Mouse (Mus musculus): ENCODE data around the gene Hs3st5.
"Not testable (repeated sequence)": the region's sequence is repeated elsewhere in the genome, so short reads cannot be mapped to it uniquely, and the experiment has no call there.

The Hs3st5 gene

DNA sequence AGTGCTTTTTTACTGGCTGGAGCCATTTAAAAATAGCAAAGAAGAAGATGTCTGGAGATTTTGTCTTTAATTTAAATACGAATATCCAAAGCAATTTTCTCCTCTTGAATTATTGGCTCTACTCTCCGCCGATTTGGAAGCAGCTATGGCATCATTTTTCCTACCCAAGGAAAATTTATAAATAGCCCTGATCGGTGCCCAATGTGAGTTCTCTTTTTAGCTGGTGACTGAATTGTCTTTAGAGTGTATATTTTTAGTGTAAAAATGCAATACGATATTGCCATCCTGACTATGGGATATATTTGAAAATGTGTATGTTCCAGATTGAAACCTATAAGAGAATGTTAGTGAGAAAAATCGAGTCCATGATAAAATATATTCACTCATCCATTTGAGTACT, 51.1 kb downstream of the Hs3st5 start:
- no peak for DNase-seq (ENCODE audit: low read depth)

DNA sequence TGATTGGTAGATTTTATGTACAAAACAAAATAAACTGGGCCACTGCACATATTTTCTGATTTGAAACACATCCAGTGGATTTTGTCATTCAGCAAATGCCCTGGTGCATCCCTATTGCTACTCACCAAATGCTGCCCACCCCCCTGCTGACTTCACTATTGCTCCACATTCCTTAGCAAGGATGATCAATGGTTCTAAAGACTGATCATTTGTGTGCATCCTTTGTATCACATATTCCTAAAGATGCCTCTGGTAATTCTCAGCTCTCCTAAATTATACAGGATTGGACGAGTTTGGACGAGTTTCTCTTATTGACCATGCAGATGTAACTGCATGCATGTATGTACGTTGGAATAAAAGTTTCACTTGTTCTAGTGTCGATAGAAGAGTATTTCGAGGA, 52.1 kb downstream of the Hs3st5 start:
- no peak for DNase-seq (ENCODE audit: low read depth)

DNA sequence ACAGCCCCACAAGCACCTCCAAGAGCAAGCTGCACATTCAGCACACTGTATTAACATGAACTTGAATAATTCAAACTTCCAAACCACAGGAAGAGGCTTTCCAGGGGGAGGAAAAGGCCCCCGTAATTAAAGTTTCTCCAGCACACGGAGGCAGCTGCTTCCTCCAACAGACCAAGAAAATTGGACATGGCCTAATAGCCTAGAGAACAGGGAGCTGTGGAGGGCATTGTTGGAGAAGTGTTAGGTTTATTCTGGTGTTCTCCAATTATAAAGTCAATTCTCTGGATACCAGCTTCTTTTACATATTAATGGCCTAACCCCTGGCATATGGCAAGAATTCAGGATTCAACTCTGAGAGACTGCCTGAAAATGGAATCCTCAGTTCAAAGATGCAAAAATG, 60.6 kb downstream of the Hs3st5 start:
- DNase-seq (ENCODE audit: low read depth): no peak

DNA sequence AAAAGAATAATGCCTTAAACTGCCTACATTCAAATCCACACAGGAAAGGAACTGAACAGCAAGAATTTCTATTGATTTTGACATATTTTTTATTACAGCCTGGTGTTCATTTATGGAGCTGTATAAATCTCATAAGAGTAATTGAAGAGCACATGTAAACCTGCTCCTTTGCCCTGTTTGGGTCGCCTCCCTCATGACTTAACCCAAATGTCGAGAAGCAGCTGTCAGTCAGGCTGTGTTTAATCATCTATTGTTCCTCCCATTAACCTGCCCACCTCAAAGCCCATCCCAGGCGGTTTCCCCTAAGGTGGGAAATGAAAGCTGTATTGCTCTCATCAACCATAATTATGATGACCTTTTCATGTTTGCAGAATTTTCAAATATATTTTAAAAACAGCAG, 65.9 kb downstream of the Hs3st5 start:
- no peak for DNase-seq (ENCODE audit: low read depth)

DNA sequence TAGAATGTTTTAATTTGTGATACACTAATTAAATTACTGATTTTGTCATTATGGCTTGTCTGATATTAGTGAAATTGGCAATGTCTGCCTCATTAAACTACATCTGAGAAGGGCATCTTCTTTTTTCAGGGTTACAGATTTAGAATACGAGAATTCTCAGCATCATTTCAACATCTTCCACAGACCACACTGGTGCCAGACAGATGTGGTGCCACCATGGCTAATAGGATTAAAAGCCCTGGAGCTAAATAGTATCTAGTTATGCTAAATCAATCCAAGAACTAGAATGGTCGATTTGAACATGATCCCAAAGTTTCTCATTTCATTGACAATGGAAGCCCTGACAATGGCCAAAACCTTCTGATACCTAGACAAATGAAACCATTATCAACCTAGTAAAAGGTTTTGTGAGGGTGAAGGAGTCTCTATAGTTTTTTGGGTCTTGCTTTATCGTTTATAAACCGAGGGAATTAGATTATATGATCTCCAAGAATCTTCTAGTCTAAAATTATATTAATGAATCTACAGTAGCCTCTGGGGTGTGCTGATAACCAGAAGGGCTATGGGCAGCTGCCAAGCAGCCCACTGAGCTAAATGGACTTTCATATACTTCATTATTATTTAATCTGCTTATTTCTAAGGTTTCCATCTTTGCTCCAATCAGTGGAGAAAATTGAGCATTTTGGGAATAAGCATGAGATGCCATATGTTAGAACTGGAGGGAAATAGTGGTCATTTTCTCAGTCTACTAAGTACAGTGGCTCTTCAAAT, 71.9 kb downstream of the Hs3st5 start:
- DNase-seq (ENCODE audit: low read depth): no peak

DNA sequence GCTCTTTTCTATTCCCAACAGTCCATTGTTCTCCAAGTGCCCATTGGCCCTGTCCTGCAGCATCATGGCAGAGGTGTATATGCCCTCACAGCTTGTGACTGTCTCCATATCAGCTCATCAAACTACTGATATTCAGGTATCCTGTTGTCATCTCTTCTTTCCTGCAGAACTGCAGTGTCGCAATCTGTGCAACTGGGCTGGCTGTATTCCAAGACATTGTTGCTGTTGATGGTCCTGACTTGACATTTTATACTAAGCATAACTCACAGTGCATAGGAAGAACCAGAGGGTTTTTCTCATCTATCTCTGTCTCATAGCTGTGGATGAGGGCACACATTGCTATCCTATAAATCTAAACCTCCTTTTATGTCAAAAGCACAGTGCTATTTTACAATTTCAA, 103.8 kb downstream of the Hs3st5 start:
- DNase-seq (ENCODE audit: low read depth): no peak

DNA sequence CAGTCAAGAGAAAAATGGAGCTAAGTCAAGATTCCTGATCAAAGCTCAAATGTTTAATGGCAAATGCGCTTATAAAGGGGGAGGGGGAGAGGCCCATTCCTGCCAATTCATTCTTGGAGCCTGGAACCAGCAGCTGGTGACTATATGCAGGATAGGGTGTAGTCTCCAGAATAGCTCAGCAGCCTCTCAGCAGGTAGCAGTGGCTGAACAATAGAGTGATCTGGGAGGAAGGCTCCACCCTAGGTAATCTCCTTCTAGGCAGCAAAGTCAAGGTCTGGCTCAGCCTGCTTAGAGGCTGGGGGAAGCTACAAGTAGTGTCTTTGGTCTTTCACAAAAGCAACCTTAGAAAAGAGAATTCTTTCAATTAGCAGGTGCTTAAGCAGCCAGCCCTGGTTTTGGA, 104.8 kb downstream of the Hs3st5 start:
- not testable (repeated sequence) for DNase-seq (ENCODE audit: low read depth)

DNA sequence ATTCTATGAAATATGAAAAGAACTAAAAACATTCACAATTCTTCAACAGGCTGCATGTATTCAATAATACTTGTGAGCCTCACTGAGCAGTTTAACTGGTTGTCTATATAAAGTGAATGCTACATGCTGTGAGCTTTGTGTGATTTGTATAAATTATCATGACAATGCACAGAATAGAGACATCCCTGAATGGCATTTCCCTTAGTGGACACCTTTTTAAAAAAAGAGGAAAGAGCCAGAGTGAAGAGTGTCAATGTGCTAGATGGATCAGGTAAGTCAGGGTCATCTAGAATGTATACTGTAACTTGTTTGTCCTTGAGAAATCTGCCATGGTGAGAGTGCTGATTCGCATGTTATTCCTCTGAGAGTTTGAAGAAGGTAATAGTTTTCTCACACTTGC, 116.4 kb downstream of the Hs3st5 start:
- DNase-seq (ENCODE audit: low read depth): no peak

DNA sequence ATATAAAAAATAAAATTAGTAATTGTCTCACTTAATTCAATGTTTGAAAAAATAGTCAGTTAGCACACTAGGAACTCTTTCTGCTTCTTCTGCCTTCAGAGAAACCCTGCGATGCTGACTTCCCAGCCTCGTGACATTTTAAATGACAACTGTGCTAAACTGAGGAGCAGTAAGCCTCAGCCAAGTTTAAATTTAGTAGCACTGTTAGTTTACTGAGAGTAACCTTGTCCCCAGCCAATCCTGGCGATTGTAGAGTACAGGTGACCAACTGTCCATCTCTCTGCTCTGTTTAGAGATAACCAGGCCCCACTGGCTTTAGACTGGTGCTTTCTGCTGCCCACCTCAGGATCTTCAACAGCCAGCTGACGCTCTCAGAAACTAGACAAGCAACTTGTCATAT, 121.3 kb downstream of the Hs3st5 start:
- DNase-seq (ENCODE audit: low read depth): no peak

DNA sequence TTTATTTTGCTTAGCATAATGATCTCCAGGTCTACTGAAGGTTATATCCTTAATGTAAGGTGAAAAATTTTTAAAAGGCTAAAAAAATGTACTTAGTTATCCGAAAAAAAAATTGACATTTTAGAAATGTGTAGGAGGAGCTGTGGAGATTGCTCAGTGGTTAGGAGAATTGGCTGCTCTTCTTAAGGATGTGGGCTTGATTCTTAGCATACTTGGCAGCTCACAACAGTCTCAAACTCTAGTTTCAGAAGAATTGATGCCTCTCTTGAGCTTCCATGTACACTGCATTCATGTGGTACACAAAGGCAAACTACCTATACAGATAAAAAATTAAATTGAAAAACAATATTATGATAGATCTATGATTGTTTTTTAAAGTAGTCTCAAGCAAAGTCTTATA, 125.1 kb downstream of the Hs3st5 start:
- DNase-seq (ENCODE audit: low read depth): no peak

DNA sequence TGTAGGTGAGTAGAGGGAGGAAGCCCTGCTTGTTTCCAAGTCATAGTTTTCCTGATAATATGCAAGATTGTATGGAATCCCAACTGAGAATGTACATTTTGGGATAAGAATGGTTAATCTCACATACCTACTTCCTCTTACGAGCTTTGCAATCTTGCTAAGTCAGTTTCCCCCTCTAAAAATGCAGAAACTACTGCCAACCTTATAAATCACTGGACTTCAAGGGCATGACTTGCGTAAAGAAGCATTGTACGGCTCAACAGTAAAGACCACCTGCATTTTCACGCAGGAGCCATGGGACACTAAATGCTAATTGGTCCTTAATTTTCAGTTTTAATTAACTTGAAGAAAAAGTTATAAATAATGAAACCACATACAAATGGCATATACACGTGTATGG, 144.0 kb downstream of the Hs3st5 start:
- DNase-seq (ENCODE audit: low read depth): no peak

DNA sequence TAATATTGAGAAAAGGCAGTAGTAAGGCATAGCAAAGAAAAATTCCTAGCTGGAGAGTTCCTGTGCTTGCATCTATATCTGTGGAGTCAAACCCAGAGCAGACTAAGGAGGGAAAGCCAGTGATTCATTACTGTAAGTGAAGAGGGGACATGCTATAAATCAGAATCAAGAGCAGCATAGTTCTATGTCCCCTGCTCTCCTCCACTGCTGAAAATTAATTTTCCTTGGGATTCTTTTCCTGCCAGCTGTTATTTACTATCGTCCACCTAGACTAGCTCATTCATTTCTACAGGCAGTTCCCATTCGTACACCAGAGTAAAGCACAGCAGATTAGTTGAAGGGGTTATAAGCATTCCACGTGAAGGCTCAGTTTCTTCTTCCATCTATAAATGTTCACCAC, 207.4 kb downstream of the Hs3st5 start:
- DNase-seq (ENCODE audit: low read depth): no peak

DNA sequence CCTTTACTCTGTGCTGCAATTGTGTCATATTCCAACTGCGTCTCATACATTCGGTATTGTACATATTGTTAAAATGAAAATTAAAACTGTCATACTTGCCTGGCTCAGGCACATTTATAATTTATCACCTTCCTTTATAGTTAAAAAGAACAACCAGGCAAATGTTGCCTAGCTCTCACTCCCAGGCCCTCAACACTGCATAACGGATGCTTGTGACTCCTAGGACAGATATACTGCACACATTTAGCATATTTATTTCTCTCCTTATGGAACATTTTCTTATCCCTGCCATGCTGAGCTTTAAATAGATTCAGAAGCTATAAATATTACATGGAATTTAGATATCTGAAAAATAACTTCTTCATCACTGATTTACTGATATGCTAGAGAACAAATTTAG, 219.6 kb downstream of the Hs3st5 start:
- no peak for DNase-seq (ENCODE audit: low read depth)

DNA sequence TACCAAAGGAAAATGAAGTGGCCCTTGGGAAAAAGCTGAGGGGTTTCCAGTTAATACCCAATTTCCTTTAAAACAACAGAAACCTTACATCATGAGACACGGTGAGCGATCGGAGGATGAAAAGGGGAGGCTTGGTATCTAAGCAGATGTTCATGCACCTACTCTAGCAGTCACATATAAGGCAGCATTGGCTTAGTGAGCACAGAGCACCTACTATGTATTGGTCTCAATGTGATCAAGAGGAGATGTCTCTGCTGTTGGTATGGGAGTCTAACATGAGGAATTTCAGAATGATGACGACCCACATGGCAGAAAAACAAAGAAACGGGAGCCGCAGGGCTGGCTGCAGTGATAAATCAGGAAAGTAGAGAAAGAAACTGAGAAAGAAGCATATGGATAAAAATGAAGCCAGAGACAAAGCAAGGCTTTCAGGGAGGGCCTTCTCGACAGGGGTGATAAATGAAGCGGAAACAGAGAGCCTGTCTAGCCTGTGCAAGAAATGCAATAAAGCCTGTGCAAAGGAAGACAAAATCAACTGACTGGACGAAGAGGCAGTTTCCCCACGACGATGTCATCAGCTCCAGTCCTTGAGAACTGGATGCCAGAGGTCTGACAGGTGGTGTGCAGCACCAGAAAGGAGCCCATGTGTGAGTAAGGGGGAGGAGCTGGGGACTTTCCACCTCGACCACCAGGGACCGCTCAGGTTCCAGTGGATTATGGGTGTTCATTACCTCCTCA, 222.9 kb downstream of the Hs3st5 start:
- no peak for DNase-seq (ENCODE audit: low read depth)

DNA sequence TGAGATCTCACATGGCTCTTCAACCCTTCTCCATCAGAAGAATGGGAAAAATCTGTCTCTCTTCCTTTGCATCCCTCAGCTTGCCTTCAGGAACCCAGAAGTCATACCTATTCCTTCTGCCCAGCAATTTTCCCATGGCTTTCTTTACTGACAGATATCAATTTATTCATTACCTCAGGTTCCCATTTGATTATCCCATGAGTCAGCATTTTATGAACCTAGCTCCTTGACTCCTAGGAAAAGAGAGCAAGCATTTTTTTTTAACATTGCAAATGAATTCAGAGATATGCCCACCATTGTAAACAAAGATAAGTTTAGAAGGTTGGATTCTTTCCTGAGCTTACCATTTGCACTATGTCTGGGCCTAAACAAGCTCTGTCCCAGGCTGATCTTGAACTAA, 232.8 kb downstream of the Hs3st5 start:
- no peak for DNase-seq (ENCODE audit: low read depth)

DNA sequence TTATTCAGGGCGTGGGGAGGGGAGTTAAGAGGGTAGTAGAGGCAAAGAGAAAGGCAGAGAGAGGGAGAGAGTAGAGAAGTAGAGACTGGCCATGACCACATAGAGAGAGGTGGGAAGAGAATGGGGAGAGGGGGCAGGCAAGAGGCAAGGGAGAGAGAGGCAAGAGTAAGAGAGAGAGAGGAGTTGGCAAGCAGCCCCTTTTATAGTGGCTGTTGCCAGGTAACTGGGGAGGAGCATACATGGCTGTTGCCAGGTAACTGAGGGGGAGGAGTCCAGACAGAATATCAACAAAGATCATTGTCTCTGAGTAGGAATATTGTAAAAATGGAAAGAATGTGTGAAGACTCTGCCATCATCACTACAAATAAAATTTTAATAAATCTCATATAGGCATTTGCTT, 243.4 kb downstream of the Hs3st5 start:
- DNase-seq (ENCODE audit: low read depth): no peak

DNA sequence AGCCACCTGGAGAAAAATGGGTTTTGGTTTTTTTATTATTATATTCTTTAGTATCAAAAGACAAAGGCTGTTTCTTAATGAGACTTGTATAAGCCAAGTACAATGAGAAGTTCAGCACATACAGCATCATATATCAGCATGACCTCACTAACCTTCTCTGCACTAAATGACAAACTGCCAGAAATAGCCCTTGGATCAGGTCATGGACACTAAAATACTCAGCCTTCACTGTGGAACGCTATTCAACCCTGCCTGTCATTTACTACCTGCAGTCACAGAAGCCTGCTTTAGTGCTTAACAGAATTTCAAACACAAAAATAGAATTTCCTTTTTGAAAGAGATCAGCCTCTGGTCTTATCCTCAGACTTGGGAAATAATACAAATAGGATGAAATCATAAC, 247.9 kb downstream of the Hs3st5 start:
- no peak for DNase-seq (ENCODE audit: low read depth)

DNA sequence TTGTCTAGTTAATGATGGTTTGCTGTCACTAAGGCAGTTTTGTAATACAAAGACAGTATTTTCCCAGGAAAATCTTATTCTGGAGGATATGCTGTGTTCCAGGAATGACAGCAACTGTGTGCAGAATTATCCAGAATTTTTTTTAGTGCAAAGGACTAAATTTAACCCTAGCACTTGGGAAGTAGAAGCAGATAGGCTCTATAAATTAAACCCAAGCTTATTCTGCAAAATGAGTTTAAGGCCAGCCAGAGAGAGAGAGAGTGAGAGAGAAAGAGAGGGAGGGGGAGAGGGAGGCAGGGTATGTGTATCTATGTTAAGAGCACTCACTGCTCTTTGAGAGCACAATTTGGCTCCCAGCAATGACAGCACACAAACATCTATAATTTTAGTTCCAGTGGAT, 267.0 kb downstream of the Hs3st5 start:
- DNase-seq (ENCODE audit: low read depth): no peak

DNA sequence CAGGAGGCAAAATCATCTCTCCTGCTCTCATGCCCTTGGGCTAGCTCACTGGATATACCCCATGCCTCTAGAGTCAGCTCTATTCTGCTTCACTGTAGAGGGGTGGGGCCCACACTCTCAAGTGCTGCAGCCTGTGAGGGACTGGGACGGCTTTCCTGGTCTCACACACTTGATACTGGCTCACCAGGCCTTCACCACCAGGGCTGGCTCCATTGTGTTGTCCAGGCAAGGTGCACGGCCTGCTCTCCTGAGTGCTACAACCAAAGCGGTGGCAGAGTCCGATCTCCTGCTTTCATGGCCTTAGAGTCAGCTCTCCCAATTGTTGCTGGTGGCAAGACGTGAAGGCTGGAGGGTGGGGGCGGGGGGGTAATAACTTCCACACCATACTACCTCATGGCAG, 268.3 kb downstream of the Hs3st5 start:
- no peak for DNase-seq (ENCODE audit: low read depth)

DNA sequence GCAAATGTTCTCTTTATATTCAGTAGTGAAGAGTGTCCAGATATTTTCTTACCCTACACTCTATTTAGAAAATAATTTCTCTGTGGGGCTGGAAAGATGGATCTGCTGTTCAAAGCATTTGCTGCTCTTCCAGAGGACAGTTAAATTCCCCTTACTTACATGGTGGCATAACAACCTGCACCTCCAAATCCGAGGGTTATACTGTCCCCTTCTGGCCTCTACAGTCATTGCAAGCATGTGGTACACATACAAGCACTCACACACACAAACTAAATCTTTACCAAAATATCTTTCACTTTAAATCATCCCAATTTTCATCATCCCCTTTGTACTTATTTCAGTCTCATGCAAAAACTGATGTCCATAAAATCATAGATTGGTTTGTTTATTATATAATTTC, 275.0 kb downstream of the Hs3st5 start:
- no peak for DNase-seq (ENCODE audit: low read depth)

DNA sequence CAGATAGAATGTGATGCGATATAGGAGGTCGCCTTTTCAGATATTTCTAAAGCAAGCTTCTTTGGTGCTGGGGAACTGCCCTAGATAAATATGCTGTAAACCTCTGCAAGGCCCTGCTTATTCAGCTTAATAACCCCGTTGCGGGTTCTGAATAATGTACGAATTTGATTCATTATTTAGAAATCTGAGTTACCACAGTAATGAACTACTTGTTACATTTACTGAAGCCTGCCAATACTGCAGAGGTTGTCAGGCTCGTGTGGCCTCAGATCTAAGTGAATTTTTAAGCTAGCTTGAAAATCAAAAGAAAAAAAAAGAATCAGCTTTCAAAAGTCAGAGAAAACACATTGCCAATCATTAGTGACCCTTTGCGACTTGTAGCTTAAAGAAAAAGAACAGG, 280.4 kb downstream of the Hs3st5 start:
- DNase-seq (ENCODE audit: low read depth): no peak

DNA sequence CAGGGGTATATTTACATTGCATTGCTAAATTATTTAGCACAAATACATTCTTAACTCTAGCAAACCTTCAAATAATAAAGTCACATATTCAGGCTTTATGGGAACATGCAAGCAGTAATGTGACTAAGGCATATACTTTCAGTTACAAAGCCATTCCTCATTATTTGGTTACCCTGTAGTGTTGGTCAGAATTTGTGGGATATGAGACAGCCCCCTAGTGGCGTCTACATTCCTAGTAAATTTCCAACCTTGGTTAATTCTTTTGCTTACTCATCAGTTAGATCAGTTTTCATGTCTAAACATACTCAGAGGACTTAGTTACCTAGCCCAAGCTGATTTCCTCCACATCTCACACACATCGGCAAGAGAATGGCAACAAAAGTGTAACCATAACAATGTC, 285.2 kb downstream of the Hs3st5 start:
- peak; percentile 2 for DNase-seq (ENCODE audit: low read depth)

DNA sequence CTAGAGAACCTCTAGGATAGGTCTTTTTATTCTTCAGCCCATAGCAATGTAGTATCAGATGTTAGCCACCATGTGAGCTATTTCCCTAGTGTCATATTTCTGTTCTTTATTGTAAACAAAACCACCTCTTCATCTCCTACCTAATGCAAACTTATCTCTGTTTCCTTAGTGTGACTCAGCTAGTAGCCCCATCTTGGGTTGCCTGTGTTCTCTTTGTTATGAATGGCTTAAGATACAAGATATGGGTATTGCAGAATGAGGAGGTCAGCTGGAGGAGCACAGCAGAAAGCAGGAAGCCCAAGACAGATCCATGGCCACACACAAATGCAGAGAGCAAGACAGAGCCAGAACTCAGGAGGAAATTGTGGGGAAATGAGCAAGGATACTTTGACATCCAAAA, 288.7 kb downstream of the Hs3st5 start:
- no peak for DNase-seq (ENCODE audit: low read depth)

DNA sequence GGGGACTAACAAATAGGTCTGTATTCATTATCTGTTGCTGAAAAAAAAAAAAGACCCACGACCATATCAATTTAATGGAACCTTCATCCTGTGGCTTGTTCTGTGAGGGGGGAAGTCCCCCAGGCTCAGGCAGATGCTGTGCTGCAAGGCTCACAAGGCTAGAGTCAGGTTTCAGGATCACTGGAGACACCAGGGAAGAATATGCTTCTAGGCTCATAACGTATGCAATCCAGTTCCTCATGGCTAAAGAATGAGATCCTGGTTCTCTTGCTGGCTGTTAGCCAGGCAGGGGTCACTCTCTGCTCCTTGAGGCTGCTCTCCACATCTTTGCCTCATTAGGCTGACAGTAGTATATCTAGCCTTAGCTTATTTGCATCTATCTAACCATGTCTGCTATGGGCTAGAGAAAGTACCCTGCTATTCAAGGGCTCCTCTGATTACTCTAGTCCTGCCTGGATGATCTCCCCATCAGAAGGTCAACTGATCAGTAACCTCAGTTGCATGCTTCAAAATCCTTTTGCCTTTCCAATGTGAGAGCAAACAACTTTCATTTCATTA, 294.4 kb downstream of the Hs3st5 start:
- no peak for DNase-seq (ENCODE audit: low read depth)

Measured in naive thymus-derived CD4-positive, alpha-beta T cell, adult 2 months (primary cell).